Mouse (Mus musculus) retina, adult 2 months (tissue): ENCODE results near the gene Zcwpw1.
"Not testable (repeated sequence)": the region's sequence is repeated elsewhere in the genome, so short reads cannot be mapped to it uniquely, and the experiment has no call there.

Experiments used
- DNase-seq: peaks from one replicate; pipeline ENCODE4 v3.0.0-alpha.2; 2012; ENCODE audit warnings: low read depth, low spot score

The Zcwpw1 gene

DNA sequence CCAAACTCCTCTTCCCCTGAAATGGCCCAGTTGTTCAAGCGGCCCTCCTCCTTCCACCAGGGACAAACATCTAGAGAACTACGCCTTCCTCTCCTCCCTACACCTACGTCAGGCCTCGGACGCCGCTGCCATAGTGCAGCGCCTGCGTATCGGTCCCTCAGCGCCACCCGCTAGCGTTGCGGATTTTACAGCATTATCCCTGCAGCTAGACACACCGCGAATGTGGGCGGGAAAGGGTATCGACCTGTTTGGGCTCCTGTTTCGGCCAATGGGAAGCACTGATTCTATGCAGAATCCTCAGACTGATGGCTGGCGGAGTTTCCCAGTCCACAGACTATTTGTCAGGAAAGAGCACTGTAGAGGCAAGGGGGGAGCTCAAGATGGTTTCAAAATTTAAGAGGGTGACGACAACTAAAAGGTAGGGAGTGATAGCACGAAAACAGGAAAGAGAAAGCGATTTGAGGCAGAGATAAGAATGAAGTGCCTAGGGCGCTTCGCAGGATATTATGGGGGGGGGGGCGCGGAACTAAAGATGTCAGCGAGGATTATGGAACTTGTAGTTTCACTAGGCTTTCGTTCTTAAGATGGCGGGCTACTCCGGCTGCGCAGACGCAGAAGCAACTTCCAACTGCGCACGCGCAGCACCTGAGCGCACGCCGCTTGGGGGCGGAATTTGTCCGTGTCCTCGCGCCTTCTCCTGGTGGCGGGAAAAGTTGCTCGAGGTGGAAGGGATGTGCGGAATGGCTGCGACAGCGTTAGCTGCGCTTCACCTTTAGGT, at the start of gene Zcwpw1, which contains the start of gene Mepce:
Gene Zcwpw1, plus strand, starts transcription at position 648 of the 778 bp plus-strand sequence.
Gene Mepce, minus strand, starts transcription at position 505 of the 778 bp plus-strand sequence.
- peak; percentile 96 for DNase-seq

DNA sequence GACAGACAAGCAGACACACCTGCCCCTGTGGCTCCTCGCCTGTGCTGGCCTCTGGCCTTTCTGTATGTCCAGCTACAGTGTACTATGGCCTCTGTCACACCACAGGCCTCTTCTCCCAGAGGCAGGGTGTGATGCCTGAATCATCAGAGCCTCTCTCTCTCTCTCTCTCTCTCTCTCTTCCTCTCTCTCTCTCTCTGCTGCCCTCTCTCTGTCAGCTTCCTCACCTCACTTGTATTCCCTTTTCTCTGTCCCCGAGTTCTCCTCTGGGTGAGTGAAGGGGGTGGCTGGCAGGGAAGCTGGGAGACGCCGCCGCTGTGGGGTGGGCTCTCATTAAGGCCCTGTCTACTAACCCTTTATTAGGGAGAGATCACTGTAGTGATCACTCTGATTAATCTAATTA, 49.1 kb upstream of the Zcwpw1 start:
- DNase-seq = no peak

DNA sequence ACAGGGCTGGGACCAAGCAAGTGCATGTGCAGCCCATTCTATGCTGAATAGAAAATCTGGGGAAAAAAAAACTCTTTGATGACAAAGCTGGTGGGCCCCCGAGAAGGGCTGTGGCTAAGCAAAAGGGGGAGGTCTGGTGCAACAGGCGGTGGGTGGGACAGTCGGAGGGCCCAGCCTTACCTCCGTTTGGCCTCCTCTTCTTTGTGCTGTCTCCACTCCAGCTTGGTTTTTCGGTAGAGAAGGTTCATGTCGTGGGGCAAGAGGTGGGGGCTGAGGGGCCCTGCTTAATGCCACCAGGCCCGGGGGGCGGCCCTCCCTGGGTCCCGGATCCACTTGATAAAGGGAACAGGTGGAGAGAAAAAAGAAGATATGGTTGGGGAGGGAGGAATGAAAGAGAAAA, 48.1 kb upstream of the Zcwpw1 start:
- DNase-seq = no peak

DNA sequence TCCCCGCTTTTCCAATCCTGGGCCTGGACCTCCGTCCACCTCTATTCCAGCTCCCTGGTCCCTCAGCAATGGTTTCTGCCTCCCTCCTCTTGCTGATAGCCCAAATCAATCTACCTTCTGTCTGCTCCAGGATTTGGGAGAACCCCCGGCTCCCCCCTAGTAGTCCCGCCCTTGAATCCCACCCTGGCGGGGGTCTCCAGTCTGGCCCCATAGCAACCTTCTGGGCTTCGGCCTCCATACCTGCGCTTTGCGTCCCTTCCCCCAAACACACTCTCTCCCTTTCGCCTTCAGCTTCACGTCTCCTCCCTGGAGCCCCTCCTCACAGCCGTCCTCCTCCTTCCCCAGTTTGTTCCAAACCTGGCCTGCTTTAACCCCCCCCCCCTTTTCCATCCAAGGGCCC, 47.1 kb upstream of the Zcwpw1 start:
- DNase-seq = no peak

DNA sequence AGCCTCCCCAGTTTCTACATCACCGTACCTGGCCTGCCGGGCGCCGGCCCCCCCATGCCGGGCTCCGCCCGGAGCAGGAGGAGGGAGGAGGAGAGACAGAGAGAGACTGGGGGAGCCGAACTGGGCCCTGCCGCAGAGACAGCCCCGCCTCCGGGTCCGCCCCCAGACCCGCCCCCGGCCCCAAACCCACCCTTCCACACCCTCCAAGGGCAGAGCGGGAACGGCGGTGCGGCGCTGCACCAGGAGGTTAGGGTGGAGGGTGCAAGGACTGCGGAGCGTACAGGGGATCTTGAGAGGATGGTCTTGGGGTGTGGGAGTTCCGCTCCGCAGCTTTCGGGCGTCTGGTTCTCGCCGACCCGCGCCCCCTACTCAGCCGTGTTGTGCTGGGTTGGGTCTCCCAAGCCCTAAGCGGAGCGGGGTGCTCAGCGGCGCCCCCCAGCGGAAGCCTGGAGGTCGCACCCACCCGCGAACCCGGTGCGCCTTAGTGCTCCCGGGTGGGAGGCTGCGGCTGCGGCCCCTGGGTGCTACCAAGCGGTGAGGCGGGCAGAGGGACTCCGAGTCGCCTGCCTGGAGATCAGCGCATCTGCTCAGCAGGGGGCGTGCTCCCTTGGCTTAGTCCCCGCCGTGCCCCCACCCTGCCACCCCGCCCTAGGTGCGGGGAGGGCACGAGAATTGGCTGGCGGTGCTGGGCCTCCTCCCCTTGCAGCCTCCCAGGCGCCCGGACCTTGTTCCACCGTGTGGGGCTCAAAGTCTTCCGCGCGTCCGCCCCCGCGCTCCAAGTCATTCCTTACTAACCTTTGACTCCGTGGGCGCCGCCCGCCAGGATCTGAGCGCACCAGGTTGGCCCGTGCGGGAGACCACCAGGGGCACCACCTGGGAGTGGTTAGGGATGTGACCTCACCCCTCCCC, 46.3 kb upstream of the Zcwpw1 start, which contains the start of gene Nyap1:
Gene Nyap1, minus strand, starts transcription at position 585 of the 909 bp plus-strand sequence.
- no peak for DNase-seq

DNA sequence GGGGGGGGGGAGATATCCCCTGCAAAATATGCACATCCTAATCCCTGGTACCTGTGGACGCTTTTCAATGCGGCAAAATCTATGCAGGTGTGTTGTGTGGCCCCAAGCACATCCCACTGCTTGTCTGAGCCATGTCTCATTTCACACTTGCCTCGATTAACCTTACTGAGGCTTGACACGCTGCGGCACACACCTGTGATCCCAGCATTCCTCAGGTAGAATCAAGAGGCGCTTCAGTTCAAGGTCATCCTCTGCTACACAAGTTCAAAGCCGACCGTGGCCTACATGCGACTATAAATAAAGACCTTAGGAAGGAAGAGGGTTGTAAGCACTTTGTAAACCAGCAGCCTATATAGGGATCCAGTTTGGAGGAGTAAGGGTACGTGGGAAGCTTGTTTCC, 45.5 kb upstream of the Zcwpw1 start:
- no peak for DNase-seq

DNA sequence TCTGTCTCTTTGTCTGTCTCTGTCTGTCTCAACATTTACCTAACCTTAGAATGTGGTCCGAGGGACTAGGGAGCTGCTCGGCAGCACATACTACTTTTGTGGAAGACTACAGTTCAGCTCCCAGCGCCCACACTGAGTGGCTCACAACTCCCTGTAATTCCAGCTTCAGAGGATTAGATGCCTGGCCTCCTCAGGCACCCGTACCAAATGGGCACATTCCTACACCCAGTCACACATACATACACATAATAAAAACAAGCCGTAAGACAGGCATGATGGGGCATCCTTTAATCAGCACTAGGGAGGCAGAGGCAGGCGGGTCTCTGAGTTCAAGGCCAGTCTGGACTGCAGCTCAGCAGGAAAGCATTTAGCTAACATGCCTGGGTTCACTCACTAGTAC, 44.8 kb upstream of the Zcwpw1 start:
- DNase-seq = no peak

DNA sequence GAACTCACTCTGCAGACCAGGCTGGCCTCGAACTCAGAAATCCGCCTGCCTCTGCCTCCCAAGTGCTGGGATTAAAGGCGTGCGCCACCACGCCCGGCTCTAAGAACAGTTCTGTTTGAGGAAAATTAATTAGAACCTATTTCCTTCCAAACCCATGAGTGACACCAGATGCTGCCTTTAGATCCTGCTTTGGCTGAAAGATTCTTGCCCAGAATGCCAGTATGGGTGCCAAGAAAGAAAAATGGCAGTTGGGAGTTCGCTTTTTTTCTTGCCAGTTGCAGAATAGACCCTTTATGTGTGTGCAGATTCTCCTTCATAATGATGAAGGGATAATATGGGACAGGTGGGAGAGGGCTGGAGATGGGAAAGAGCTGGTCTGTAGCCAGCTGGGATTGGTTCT, 43.4 kb upstream of the Zcwpw1 start:
- DNase-seq = no peak

DNA sequence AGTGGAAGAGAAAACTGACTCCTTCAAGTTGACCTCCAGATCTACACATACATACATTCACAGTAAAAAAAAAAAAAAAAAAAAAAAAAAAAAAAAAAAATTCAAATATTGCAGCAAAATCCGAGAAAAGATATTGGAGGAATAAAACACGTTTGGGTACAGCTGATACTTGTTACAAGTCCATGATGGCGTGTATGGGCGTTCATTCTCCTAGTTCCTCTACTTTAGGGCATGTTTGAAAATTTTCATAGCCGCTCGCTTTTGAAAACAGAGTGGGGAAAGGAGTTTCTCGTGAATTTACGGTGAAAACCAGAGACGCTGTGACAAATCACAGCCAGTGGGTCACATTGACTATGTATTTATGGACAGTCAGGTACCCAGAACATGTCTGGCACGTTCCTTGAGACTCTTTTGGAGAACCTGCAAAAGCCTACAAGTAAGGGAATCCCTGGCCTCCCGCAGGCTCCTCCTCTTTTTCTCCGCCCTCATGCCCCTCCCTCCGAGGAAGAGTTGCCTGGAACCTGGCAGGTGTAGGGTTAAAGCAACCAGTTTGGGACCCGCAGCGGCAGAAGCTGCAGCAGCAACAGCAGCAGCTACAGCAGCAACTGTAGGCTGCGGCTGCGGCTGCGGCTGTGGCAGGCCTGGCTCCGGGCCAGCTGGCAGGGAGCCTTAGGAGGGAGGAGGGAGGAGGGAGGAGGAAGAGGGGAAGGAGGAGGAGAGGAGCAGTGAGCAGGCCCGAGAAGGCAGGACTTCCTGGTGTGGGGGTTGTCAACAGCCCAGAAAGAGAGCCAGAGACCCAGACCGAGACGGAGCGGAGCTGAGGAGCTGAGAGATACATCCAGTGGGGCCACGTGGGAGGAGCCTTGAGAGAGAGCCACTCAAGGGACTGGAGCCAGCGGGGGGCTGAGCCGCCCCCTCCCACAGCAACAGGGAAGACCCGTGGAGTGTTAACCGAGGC, 42.1 kb upstream of the Zcwpw1 start, which contains the start of gene Tsc22d4:
Gene Tsc22d4, plus strand, starts transcription at position 517 of the 958 bp plus-strand sequence.
- DNase-seq = no peak

DNA sequence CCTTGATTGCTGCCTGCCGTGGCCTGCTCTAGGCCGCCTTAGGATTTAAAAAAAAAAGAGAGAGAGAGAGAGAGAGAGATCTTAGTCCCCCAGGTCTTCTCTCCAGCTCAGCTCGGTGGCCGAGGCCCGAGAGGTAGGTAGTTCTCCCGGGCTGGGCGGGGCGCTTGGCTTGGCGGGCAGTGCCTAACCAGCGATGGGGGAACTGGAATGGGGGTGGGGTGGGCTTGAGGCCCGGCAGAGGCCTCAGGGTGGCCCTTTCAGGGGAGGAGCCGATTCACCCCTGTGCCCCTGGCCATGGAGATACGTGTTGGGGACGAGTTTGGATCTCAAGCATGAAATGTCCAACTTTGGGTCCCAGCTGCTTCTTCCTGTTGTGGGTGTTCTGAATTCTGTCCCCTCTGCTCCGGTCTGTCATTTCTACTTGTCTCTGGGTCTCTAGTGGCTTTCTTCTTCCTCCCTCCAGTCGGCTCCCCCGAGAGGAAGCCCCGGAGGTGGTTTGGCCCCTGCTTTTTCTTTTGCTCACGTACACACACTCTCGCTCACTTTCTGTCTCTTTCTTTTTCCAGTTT, 41.2 kb upstream of the Zcwpw1 start:
- DNase-seq = no peak

DNA sequence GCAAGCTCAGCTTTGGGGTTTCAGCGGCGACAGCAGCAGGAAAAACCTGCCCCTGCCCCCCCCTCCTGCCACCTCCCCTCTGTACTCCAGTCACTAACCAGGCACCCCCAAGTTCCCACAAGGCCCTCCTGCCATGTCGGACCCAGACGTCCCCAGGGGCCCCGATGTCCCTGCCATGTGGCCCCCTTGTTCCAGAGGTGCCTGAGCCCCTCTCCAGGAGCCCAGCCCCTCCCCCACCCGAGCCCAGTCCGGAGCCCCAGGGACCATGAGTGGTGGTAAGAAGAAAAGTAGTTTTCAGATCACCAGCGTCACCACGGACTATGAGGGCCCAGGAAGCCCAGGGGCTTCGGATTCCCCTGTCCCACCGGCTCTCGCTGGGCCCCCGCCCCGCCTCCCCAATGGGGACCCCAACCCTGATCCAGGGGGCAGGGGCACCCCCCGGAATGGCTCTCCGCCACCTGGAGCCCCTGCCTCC, 40.7 kb upstream of the Zcwpw1 start:
- DNase-seq = no peak

DNA sequence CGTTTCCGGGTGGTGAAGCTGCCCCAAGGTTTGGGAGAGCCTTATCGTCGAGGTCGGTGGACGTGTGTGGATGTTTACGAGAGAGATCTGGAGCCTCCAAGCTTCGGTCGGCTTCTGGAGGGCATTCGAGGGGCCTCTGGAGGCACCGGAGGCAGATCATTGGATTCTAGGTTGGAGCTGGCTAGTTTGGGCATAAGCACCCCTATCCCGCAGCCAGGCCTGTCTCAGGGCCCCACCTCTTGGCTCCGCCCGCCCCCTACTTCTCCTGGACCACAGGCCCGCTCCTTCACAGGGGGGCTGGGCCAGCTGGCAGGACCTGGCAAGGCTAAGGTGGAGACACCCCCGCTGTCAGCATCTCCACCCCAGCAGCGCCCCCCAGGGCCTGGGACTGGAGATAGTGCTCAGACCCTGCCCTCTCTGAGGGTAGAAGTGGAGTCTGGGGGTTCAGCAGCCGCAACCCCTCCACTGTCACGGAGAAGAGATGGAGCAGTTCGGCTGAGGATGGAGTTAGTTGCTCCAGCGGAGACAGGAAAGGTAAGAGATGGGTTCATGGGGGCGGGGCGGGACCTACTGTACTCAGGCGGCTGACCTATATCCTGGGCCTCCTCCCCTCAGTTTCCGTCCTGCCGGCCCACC, 40.2 kb upstream of the Zcwpw1 start:
- DNase-seq = no peak

DNA sequence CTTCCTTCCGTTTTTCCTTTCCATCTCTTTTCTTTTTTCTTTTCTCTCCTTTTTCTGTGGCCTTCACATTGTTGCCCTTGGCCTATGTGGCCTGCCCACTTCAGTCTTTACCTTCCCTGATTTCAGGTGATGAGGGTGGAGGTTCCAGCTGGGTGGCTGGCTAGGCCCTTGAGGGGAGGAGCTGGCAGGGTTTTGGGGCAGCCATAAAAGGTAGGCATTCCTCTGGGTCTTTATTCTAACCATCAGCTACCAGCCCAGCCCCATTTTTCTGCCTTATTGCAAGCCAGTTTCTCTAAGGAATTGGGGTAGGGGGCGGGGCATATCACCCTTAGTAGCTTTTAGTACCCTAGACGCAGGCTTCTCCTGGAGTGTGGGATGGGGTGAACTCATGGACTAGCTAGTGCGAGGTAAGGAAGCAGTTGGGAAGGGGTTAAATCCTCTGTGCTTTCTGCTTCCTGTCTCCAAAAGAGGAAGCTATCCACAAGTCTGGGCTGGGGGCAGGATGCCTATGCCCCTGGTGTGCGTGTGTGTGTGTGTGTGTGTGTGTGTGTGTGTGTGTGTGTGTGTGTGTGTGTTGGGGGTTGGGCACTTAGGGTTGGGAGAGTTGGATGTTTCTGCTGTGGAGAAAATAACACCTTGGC, 39.3 kb upstream of the Zcwpw1 start:
- no peak for DNase-seq

DNA sequence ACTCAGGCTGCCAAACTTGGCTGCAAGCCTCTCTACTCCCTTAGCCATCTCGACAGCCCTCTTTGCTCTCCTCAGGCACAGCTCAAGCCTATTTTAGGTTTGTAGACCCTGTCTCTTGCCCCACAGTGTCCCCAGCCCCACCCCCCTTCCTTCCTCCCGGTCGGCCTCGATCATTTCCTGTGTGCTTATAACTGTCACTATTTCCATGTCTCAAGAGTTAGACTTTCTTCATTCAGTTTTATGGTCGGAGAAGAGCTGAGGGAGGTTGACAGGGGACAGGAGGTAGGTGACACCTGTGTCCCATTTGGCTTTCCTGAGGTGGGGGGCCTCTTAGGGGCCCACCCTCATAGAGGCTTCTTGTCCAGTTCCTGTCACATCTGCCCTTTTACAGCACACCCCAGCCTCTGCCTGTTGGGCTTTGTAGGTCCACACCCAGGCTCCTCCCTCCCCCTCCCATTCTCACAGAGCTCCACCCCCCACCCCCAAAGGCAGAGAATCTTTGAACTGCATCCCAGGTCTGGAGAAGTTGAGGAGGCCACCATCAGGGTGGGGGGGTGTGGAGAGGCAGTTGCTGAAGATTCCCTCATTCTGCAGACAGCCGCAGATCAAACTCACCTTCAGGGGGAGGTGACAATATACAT, 38.3 kb upstream of the Zcwpw1 start:
- no peak for DNase-seq

DNA sequence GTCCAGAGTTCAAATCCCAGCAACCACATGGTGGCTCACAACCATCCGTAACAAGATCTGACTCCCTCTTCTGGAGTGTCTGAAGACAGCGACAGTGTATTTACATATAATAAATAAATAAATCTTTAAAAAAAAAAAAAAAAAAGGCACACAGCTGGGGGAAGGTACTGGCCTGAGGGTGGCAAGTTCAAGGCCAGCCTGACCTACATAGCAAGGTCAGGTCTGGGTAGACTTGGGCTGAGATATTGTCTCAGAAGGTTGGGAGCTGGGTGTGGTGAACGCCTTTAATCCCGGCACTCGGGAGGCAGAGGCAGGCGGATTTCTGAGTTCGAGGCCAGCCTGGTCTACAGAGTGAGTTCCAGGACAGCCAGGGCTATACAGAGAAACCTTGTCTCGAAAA, 37.4 kb upstream of the Zcwpw1 start:
- DNase-seq = not testable (repeated sequence)

DNA sequence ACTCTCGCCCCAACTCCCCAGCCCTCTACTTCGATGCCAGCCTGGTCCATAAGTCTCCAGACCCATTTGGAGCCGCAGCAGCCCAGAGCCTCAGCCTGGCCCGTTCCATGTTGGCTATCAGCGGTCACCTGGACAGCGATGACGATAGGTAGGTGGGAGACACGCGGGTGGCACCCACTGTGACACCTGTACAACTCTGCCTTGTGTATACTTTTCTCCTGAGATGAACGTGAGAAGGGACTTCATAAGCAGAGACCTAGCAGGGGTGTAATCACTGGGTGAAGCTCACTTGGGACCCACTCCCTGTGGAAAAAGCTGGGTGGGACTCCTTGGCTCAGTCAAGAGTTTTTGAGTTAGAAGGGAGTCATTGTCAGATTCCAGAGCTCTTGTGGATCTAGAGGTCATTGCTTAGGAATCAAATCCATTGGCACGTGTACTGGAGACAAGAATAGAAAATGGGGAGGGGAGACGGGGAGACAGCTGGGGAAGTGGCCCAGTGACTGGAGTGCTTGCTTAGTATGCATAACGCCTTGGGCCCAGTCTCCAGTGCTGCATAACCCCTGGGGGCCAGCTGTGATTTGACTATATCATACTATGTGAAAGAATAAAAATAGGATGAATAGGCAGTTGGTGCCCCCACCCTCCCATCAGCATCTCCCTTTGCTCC, 36.2 kb upstream of the Zcwpw1 start:
- no peak for DNase-seq

DNA sequence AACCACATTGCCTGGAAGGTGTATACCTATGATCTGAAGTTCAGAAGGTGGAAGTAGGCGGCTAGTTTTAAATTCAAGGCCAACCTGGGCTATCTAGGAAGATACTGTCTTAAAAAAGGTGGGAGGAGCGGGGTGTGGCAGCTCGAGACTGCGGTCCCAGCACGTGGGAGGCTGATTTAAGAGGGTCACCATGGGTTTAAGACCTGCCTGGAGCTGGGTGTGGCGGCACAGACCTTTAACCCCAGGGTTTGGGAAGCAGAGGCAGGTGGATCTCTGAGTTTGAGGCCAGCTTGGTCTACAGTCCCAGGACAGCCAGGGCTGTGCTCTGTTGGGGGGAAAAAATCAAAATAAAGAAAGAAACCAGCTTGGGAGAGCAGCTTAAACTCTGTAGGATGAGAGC, 35.6 kb upstream of the Zcwpw1 start:
- DNase-seq = no peak

DNA sequence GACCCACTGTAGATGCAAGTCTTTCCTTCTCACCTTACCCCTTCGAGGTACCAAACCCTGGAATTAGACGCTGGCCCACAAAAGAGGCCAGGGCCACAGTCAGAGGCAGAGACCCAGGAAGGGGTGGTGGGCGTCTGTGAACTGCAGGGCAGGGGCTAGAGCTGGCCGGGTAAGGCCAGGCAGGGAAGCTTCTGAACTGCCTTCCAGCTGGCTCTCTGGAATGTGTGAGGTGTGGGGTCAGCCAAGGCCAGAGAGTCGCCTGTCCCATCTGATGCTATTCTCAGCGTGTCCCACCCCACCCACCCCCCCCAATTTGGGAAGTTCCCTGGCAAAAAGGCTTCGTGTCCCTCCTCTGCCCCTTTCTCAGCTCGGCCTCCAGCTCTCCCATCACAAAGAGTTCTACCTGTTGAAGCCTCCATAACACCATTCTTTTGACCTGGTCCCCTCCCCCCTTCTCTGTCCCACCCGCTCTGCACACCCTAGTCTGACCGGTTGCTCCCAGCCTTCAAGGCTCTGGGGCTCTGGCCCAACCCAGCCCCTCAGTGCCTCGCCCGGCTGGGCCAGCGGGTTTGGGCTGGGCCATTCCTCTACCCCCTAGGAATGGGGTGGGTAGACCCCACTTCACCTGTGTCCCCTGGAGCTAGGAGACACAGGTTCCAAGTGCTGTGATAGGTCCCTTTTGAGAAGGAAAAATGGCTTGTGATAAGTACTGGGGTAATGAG, 34.3 kb upstream of the Zcwpw1 start:
- DNase-seq = no peak
